Mouse (Mus musculus): Measurements from ENCODE around the gene Map10. TPM values are rescaled to one million over a fixed set of nuclear protein-coding genes. Genes with fewer than 3 reads are reported as not detected.

Map10 gene
- total RNA-seq, 2 experiments from 2014 or later: 6.3 to 6.9 TPM

DNA sequence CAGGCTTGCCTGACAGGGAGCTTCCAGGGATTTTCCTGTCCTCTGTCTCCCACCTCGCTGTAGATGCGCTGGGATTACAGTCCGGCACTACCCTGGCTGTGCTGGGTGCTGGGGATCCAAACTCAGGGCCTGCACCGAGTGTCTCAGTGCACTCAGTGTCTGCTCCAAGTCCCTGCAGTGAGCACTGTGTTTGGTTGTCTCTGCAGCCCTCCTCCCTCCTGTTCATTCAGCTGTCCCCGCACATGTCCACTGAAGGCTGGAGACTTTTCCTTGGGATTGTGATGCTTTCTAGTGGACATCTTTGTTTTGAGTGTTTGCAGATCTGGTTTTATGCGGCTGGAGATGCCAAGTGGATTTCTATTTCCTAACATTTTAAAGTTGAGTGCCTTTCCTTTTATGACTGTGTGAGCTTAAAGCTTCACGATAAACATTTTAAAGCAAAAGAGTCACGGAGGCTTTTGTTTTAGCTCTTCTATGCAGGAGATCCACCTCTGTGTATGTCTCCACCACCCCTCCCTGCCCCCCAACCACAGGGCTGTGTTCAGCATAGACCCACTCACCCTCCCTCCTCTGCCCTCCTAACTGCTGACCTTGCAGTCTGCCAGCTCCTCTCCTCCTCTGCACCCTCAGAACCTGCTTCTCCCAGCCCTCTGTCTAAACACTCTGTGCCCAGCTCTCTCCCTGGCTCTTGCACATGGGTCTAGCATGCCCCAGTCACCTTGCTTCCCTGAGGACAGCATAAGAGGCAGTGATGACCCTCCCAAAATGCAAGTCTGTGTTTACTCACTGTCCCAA, 9.4 kb downstream of the Map10 start:
- no peak for TF ChIP-seq CTCF (conservative IDR thresholded peaks at IDR 0.05)
- no peak for DNase-seq (ENCODE audit: low spot score in 2 of 2)
- H3K27ac ChIP-seq: no peak overlapping the region
- no peak overlapping the region for H3K4me3 ChIP-seq

DNA sequence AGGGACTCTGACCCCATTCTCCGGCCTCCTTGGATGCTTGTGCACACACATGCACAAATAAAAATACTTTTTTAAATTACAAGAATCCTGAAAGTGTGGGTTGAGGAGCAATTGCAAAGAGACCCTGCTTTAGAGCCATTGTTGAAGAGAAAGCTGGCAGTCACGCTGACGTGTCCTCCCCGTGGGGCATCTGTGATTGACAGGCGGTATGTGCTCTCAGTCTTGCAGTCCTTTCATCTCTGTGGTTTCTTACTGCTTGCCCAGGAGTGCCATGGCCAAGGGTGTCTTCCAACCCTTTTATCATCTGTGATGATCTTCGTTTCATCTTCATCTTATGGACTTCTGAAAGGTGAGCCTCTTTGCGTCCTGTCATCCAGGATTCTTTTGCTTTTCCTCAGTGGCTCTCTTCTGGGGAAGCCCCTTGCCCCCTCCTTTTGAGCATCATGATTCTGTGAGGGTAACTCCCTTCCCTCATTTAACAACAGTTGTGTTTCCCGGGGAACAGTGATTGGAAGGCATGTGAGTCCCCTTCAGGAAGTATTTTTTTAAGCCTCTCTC, 11.3 kb downstream of the Map10 start:
- TF ChIP-seq CTCF (conservative IDR thresholded peaks at IDR 0.05): no peak
- Histone ChIP-seq H3K4me3 (no peak overlapping the region), H3K27ac (no peak overlapping the region)
- no peak for DNase-seq (ENCODE audit: low spot score in 2 of 2)

DNA sequence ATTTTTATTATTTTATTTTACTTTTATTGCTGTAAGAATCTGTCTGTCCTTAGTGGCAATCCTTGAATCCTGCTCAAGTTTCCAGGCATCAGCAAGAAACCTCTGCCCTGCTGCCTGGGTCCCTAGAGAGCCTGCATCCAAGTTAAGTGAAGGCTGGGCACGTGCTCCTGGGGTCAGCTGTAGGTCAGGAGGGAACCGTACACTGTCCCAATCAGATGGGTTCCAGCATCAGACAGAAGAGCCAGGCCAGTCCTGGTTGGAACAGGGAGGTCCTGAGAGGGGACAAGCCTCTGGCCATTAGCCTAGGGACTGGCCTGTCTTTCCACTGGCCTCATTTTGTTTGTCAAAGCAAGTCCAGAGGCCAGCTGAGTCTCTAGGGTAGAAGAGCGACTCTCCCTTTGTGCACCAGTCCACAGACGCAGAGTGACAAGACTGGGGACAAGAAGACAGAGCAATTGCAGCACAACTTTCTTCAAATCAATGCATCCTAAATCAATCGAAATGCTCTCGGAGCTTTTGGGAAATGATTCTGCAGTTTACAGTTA, 15.7 kb downstream of the Map10 start:
- DNase-seq (ENCODE audit: low spot score in 2 of 2): no peak
- Histone ChIP-seq H3K4me3 (no peak overlapping the region), H3K27ac (no peak overlapping the region)
- no peak for TF ChIP-seq CTCF (conservative IDR thresholded peaks at IDR 0.05)

DNA sequence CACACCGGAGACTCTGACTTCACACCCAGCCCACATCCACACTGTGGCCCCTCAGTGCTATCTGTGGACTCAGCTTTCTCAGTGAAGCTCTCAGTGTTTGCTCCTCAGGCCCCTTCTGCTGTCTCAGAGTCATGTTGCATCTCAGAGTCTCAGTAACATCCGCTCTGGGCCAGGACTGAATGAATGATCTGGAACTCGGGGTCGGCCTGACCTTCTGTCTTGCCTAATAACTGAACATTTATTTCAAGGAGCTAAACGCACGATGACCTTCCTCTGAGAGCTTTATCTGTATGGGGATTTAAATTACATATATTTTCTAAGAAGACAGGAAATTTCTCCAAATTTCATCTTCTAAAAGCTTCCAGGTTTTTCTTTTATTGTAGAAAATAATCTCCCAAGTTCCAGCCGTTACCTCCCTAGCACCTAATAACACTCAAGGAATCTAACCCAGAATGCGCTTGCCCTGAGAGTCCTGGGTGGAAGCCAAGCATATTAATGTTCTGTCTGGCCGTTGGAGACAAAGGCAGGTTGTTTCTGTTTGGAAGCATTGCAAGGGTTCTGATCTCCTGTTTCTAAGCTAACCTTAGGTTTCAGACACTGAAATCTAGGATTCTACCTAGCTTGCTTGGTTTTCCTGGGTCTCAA, 16.7 kb downstream of the Map10 start:
- TF ChIP-seq CTCF (conservative IDR thresholded peaks at IDR 0.05): no peak
- H3K27ac ChIP-seq: no peak overlapping the region
- H3K4me3 ChIP-seq: no peak overlapping the region
- no peak for DNase-seq (ENCODE audit: low spot score in 2 of 2)

DNA sequence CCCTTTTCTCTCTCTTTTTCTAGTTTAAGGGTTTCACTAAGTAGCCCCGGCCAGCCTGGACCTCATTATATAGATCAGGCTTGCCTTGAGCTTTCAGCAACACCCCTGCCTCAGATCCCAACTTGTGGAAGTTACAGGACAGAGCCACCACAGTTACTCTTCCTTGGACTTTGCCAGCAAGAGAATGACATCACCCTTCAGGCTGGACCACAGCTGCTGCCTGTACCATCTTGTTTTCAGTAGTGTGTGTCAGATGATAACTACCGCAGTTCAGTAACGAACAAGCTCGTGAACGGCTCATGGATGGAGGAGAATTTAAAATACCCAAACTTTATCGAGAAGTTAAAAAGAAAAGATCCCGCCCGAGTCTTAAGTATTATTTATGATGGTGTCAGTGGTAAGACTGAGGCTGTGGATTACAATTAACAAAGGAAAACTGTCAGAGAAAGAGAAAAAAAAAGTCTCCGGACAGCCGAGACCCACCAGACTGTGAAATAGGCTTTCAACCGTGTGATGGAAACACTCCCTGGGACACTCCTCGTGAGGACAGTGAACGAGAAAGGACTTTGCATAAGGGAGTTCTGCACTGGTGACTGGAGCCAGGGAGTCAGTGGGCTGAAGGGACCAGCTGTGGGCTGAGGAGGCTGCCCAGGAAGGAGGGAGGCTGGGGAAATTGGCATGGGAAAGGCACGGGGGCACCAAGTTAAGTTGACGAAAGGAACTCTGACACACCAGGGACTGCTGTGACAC, 20.7 kb downstream of the Map10 start:
- no peak for DNase-seq (ENCODE audit: low spot score in 2 of 2)
- TF ChIP-seq CTCF (conservative IDR thresholded peaks at IDR 0.05): no peak
- Histone ChIP-seq H3K27ac (no peak overlapping the region), H3K4me3 (no peak overlapping the region)

DNA sequence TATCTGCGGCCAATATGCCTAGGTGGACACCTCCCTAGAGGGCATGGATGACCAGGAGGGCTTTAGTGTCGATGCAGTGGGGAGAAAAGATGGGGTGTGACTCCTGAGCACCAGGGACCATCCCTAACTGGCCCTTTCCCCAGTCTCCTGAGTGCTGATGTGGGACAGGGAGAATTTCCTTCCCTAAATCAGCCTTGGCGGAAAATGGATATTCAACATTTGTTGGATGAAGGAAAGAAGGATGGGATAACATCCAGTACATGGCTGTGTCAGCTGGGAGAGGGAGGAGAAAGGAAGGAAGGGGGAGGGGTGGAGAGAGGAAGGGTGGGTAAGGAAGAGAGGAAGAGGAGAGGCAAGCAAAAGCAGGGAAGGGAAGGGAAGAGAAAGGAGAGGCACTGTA, 21.3 kb downstream of the Map10 start:
- no peak for TF ChIP-seq CTCF (conservative IDR thresholded peaks at IDR 0.05)
- Histone ChIP-seq H3K4me3 (no peak overlapping the region), H3K27ac (no peak overlapping the region)
- DNase-seq (ENCODE audit: low spot score in 2 of 2): no peak

DNA sequence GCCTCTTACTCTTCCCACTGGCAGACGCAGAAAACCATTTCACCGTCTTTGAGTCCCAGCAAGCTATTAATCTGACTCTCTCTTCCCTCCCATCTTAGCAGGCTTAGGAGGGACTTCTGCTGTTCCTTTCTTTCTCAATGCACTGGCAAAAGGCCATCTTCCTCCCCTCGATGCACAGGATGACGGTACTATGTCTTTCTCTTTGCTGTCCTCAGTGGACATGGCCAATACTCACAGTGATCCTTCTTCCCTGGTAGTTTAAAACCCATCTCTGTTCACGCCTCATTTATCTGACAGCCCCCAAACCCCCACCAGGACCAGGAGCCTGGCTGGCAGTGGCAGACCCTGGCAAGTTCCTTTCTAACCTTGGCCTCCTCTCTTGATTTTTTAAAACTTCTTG, 22.8 kb downstream of the Map10 start:
- Histone ChIP-seq H3K4me3 (no peak overlapping the region), H3K27ac (no peak overlapping the region)
- DNase-seq (ENCODE audit: low spot score in 2 of 2): no peak
- no peak for TF ChIP-seq CTCF (conservative IDR thresholded peaks at IDR 0.05)

DNA sequence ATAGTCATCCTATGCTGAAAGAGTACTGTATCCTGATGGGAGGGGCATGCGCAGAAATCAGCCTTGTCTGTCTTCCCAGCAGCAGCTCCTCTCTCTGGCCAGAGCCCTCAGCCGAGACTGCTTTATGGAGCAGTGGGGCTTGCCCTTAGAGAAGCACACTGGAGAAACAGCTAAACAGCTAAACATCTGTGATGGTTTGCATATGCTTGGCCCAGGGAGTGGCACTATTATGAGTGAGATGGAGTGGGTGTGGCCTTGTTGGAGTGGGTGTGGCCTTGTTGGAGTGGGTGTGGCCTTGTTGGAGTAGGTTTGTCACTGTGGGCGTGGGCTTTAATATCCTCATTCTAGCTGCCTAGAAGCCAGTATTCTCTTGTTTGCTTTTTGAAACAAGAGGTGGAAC, 23.6 kb downstream of the Map10 start:
- DNase-seq (ENCODE audit: low spot score in 2 of 2): no peak

DNA sequence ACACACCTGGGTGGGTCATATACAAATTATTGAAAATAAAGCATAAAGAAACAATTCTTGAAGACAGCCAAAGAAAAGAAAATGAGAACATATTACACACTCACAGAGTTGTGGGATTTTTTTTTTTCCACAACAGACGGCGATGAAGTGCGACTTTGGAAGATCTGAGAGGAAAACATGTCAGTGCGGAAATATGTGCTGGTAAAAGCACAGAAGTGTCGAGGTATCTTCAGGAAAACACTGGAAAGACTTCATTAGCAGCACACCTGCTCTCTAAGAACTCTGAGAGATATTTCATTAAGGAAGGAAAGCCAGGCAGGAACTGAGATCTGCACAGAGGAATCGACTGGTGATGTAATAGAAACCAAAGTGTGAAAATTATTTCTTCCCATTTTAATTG, 26.3 kb downstream of the Map10 start:
- TF ChIP-seq CTCF (conservative IDR thresholded peaks at IDR 0.05): no peak
- Histone ChIP-seq H3K4me3 (no peak overlapping the region), H3K27ac (no peak overlapping the region)
- no peak for DNase-seq (ENCODE audit: low spot score in 2 of 2)

More for the DNA sequence above, 23.6 kb downstream of the Map10 start:
- no peak for TF ChIP-seq CTCF (conservative IDR thresholded peaks at IDR 0.05)
- Histone ChIP-seq H3K27ac (no peak overlapping the region), H3K4me3 (no peak overlapping the region)

DNA sequence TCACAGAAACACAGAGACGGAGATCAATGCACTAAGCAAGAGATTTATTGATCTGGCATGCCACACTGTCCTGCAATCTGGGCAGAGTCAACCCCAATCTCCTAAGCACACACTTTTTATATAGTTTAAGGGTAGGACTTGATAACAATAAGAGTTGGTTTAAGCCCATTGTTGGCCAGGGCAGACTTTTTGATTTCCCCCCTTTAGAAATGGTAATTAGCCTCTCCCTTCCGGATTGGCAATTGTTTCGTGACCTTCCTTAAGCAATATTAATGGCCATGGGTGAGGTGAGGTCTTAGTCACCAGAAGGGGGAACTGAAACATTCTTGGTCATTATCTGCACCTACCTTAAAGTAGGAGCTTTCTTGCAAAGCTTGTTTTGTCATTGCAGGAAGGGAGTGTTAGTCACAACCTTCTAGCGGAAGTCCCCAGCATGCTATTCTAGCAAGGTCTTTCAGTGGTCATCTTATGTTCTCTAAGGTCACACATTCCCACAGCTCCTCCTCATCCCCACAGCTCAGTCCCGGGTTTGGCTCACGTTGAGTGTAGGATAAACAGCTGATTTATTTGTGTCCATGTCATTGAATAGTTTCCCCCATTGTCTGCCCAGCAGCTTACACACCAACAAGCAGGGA, 29.9 kb downstream of the Map10 start:
- DNase-seq (ENCODE audit: low spot score in 2 of 2): no peak
- TF ChIP-seq CTCF (conservative IDR thresholded peaks at IDR 0.05): no peak
- H3K4me3 ChIP-seq: no peak overlapping the region
- H3K27ac ChIP-seq: no peak overlapping the region

DNA sequence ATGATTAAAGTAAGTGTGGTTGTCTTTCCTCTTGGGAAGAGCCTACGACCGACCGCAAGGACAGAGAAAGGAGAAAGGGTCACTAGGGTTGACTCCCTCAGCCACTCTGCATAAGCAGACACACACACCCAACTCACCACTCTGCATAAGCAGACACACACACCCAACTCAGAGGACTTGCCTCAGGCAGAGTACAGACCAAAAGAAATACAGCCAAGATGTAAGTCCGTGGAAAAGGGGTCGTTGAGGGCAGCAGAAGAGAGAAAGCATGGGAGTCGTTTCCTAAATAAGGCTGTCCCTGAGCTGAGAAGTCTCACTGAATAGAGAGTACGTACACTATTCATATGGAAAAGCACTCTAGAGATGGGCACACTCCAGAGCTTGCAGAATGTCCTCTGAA, 30.8 kb downstream of the Map10 start:
- H3K27ac ChIP-seq: no peak overlapping the region
- TF ChIP-seq CTCF (conservative IDR thresholded peaks at IDR 0.05): no peak
- DNase-seq (ENCODE audit: low spot score in 2 of 2): no peak
- H3K4me3 ChIP-seq: no peak overlapping the region

DNA sequence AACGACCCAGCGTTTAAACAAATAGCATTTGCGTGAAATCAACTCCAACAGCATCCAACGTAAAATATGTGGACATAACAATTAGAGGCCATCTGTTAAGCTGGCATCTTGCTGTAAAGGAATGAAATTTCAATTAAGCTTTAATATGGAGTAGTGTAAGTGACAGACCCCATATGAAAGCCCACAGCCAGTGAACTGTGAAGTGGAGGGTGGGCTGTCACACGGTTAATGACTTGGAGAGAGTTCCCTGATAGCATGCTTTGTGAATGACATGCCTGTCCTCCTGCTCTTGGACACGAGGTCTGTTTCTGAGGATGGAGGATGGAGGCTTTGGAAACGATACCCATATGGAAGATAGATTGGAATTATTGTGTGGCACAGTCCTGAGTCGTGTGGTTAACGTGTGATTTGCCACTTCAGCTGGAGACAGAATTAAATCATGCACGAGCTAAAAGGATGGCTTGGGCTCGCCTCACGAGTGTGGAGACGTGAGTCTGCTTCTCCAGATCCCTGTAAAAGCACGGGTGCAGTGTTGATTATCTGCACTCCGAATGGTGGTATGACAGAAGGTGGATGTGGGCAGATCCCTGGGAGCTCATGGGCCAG, 33.4 kb downstream of the Map10 start:
- Histone ChIP-seq H3K4me3 (no peak overlapping the region), H3K27ac (no peak overlapping the region)
- TF ChIP-seq CTCF (conservative IDR thresholded peaks at IDR 0.05): no peak
- no peak for DNase-seq (ENCODE audit: low spot score in 2 of 2)
